Mouse (Mus musculus) thymus, postnatal 10 days (tissue): Measurements from ENCODE around the gene Vstm5.
"Not testable (repeated sequence)": the region's sequence is repeated elsewhere in the genome, so short reads cannot be mapped to it uniquely, and the experiment has no call there.

Source experiments
- DNase-seq, 2 experiments: peaks; one replicate each; pipeline ENCODE4 v3.0.0; 2021; ENCODE audit warnings: low spot score in 2 of 2

Gene Vstm5

GRCm38 (mm10) chr9:15239042-15239925 is at the start of gene Vstm5:
TSS of gene Vstm5 (plus strand) at chr9:15239045.
- no peak for DNase-seq

GRCm38 (mm10) chr9:15194806-15195205 is 44.0 kb upstream of the Vstm5 start:
- not testable (repeated sequence) for DNase-seq

- no peak for DNase-seq
Measured at GRCm38 (mm10) chr9:15206631-15207030, 32.2 kb upstream of the Vstm5 start.

- DNase-seq = no peak
Measured at GRCm38 (mm10) chr9:15209320-15209719, 29.5 kb upstream of the Vstm5 start.

- peak in 1 of 2 experiments; percentile 37 for DNase-seq
Measured at GRCm38 (mm10) chr9:15211876-15212275, 27.0 kb upstream of the Vstm5 start.

- no peak for DNase-seq
Measured at GRCm38 (mm10) chr9:15213695-15214094, 25.1 kb upstream of the Vstm5 start.

- no peak for DNase-seq
Measured at GRCm38 (mm10) chr9:15224912-15225311, 13.9 kb upstream of the Vstm5 start.

GRCm38 (mm10) chr9:15232445-15232844 is 6.4 kb upstream of the Vstm5 start:
- no peak for DNase-seq

GRCm38 (mm10) chr9:15233604-15234003 is 5.2 kb upstream of the Vstm5 start:
- DNase-seq = no peak

- no peak for DNase-seq
Measured at GRCm38 (mm10) chr9:15235986-15236385, 2.9 kb upstream of the Vstm5 start.

- DNase-seq = no peak
Measured at GRCm38 (mm10) chr9:15237516-15238296, 1.1 kb upstream of the Vstm5 start.

- DNase-seq = no peak
Measured at GRCm38 (mm10) chr9:15238297-15238990, 401 bp upstream of the Vstm5 start.

- no peak for DNase-seq
Measured at GRCm38 (mm10) chr9:15240006-15240405, 1.2 kb downstream of the Vstm5 start.

- DNase-seq = no peak
Measured at GRCm38 (mm10) chr9:15240863-15241595, 2.2 kb downstream of the Vstm5 start.

GRCm38 (mm10) chr9:15241596-15241939 is 2.7 kb downstream of the Vstm5 start:
- peak; percentile 5 to 39 for DNase-seq

- DNase-seq = no peak
Measured at GRCm38 (mm10) chr9:15242130-15242529, 3.3 kb downstream of the Vstm5 start.

- DNase-seq = no peak
Measured at GRCm38 (mm10) chr9:15245319-15246075, 6.7 kb downstream of the Vstm5 start.

- no peak for DNase-seq
Measured at GRCm38 (mm10) chr9:15250376-15250775, 11.5 kb downstream of the Vstm5 start.

- DNase-seq = no peak
Measured at GRCm38 (mm10) chr9:15252196-15252595, 13.4 kb downstream of the Vstm5 start.

GRCm38 (mm10) chr9:15254501-15254900 is 15.7 kb downstream of the Vstm5 start:
- no peak for DNase-seq

GRCm38 (mm10) chr9:15256214-15256613 is 17.4 kb downstream of the Vstm5 start:
- no peak for DNase-seq
